Mouse (Mus musculus): Measurements from ENCODE around the gene Cep112.
A peak's percentile ranks its signal among the peaks of the same experiment; 100 is the strongest.
"Not testable (repeated sequence)": the region's sequence is repeated elsewhere in the genome, so short reads cannot be mapped to it uniquely, and the experiment has no call there.

Gene Cep112

DNA sequence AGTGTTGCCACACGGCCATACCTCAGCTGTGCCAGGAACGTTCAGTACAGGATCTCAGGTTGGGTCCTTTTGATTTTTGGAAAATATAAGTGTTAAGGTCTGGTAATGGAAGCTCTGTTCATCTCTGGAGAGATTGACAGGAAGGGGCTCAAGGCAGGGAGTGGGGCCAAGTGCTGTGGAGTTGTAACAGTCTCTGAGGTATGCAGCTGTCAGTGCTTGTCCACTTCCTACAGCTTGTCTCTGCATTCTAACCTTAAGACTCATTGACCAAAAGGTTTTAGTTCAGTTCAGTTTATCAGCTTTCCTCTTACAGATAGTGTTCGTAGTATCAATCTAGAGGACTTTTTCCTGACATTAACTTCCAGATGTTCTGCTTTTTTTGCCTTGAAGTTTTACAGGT, 384.6 kb downstream of the Cep112 start:
- DNase-seq = no peak

DNA sequence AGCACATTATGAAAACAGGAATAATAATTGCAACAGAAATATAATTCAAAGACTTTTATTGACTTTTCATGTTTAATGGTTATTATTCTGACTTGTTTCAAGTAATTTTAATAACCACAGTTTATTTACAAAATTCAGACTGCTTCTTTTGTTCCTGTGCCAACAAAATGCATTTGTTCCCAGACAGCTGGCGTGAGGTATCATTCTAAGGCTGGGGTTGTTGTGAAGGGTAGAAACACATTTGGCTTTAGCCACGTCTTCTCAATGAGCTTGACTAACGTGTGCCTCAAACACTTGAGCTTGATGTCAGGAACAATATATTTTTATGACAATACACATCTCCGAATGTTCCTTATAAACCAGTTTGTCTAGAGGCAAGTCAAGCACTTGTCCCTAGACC, 396.8 kb downstream of the Cep112 start:
- DNase-seq = no peak

DNA sequence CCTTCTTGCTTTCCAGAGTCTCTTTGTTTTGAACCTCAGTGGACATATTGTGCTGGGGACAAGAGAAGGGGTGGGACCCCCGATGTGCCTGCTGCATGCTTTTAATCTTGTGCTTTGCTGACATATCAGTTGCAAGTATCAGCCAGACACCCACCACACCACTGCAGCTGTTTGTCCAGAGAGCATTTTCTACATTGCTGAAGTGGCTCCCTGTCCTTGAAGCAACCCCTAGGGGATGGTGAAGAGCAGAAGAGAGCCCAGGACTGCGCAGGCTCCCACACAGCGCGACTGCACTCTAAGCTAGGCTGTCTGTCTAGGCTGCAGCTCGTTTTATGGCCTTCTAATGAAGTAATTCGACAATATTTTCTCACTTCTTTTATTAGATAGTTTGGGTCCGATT, 397.3 kb downstream of the Cep112 start:
- DNase-seq = no peak

DNA sequence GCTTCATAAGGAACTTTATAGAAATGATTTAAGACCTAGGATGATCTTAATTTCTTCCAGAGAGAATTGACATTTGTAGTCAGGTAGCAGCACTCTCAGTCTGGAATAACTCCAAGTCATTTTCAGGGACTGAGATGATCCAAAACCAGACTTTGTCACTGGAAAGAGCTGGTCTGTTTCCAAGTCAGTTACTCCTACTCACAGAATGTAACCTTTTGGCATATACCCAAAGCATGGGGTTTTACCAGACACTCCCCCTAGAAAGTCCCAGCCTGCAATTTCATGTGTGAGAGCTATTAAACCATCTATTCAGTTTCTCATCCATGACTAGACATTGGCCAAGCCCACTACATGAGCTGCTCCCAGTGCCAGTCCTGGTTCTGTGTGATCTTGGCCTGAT, 402.3 kb downstream of the Cep112 start:
- peak; percentile 2 for DNase-seq

DNA sequence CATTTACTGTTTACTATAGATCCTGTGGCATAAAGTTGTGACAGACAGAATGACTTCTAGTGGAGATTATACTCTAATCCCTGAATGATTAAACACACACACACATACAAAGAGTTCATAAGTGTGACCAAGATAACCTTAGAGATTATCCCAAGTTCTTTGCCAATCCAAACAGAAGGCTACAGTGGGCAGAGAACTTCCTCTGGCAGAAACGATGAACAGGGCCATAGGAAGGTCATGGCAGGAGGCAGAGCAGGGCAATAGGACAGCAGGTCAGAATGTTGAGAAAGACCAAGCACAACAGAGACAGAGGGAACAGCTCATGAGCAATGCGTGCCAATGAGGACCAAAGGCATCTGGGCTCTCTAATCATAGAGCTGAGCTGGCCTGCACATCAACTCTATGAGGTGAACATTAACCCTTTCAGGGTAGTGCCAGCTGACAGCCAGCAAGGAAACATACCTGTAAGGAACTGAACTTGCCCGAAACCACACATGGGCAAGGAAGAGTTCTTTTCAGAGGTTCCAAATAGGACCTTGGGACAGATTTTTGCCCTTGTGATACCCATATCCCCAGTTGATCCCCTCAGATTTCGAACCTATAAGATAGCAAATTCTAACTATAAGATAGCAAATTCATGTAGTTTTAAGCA, 403.5 kb downstream of the Cep112 start:
- DNase-seq = no peak

DNA sequence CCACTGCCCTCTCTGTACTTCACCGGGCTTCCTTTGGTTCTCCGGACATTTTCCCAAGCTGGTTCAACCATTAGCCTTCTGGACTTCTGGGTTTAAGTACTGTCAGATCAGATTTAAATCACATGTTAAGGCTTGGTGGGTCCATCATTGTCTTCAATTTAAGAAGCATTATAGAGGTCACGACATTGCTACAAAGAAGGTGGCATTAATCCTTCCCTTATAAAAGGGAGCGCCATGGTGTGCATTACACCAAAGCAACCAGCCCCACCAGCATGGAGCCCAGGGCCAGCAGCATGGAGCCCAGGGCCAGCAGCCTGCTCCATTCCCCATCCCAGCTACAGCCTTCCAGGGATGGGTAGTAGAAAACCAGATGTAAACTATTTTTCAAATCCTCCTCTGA, 411.7 kb downstream of the Cep112 start:
- DNase-seq = no peak

DNA sequence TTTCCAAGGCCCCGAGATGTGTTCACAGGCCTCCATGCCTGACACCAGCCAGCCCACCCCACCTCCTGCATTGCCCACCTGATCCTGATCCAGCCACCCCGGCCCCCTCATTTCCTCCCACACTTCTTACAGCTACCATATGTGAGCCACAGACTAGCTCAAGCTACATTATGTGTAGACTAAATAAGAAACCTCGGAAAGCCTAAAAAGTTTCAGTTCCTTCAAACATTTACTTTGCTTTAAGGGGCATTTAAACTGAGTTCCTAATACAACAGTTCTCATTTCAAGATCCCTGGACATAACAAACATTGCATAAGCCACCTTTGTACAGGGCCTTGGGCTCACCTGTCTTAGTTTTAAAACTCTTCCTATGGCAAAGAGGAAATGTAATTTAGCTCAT, 415.2 kb downstream of the Cep112 start:
- no peak for DNase-seq

DNA sequence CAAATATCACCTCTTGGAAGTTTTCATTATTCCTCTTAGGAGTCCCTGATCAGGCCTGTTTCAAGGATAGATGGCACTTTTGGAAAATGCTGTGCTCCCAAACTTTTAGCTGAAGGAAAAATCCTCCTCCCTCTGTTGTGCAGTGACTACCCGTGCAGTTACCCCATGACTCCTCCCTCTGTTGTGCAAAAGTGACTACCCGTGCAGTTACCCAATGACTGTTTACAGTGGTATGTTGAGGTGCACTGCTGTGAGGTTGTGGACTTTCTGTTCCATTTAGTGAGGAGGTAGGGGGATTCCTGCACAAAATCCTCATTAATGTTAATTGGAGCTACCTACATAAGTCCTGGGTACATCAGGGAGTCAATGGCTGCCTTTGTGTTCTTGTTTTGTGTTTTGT, 417.8 kb downstream of the Cep112 start:
- DNase-seq = no peak

DNA sequence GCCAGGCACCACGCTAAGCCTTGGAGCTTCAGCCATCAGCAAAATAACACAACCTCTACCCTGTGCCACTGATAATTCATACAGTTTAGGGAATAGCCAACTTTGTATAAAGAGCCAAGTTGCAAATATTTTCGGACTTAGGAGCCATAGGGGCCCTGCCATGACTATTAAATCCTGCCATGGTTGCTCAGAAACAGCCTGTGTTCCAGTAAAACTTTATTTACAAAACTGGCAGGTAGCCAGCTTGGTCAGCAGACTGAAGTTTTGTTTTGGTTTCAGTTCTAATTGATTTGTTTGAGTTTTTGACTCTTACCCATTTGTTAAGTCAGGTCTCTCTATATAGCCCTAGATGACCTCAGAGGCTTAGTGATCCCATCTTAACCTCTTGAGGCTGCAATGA, 421.0 kb downstream of the Cep112 start:
- no peak for DNase-seq

DNA sequence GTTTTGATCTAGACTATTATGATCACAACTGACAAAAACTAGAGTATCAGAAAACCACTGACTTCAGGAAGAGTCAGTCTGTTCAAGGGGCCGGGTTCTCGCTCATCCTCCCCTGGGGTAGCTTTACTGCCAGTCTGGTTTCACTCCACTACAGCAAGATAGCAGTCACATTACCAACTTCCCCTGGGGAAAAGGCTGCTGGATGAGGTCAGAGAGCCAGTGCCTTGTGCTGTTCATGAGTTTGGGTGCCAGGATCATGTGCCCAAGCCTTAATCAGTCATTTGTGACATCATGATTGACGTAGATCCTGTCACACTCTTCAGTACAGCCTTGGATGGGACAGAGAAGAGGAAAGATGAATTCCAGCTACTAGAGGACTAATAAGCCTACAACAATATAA, 421.5 kb downstream of the Cep112 start:
- DNase-seq = no peak

DNA sequence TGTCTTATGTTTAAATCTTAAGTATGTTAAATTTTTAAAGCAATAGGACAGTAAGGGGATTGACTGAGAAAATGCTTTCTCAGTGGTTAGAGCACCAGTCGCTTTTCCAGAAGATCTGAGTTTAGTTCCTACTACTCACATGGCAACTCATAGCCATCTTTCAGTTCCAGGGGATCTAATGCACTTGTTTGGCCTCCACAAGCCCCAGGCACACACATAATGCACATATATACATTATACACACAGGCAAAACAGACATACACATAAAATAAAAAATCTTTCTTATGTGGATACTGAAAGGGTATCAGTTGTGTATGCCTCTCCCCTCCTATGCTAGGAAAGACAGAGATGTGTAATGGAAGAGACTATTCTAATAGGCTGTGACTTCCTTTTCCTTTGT, 426.8 kb downstream of the Cep112 start:
- DNase-seq = no peak

DNA sequence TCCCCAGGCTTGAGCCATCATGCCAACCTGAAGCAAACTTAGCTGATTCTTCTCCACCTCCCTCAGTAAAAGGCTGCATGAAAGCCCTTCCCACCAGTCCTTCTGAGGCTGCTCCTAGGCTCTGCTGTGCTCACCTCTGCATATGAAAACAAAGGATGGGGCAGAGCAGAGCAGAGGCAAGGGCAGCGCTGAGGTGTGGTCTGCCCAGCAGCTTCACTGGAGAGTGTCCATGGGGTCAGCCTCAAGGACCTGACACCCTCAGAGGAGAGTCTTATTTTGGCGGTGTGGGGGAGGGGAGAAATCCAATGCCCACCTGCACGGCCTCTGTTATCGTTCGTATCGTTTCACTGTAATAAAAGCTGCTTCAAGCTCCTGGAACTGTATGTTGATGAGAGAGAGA, 432.3 kb downstream of the Cep112 start:
- no peak for DNase-seq

DNA sequence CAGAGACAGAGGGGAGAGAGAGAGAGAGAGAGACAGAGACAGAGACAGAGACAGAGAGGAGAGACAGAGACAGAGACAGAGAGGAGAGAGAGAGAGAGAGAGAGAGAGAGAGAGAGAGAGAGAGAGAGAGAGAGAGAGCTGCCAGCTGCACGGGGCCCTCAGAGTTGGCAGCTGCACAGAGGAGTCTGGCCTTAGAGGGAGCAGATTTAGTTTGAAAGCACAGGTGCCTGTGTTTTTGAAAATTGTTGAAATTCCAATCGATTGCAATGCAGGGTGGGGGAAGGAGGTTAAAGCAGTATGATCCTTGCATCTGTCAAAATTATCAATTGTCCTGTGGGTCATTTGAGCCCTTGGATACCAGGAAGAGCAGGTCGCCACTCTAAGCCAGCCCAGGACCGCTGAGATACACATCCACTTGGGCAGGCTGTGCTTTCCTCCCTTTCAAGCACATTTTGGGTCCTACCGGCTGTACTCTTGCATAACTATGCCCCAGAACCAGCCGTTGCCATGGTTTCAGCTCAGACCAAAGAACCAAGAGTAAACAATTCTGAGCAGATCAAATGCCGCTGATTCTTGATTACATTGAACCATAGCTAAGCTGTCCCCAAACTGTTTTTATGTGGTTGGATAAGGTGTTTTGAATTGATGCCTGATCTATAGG, 432.8 kb downstream of the Cep112 start:
- DNase-seq = peak; percentile 10

DNA sequence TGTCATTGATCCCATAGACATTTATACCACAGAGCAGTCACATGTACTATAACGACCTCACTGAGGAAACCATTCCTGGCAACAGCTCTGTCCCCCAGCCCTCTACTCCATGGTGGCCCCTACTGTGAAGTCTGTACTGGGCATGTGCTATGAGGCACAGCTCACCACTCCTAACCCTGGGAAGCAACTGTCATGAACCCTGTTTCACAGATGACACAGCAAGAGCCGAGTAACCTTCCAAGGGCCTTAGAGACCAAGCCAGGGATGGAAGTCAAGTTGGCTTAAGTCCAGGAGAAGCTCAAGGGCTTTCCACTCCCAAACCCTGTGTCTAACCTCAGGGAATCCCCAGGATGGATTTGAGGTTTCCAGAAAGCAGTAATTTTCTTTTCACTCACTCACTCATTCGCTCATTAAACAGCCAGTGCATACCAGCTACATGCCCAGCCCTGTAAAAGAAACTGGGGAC, 433.4 kb downstream of the Cep112 start:
- DNase-seq = peak; percentile 4

DNA sequence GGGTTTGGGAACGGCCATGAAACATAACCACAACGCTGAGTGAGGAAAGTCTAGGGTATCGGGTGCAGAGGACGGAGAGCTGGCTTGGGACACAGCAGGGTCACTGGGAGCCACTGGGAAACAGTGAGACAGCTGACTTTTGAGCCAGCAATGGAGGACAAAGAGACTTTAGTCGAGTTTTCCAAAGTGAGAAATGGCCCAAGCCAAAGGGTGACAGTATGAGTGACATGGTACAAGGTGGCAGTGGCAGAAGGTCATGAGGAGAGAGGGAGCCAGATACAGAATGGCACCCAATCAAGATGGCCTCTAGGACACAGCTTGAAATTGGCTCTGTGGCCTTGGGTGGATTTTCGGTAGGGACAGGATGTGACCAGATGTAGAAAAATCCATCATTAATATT, 433.9 kb downstream of the Cep112 start:
- no peak for DNase-seq

DNA sequence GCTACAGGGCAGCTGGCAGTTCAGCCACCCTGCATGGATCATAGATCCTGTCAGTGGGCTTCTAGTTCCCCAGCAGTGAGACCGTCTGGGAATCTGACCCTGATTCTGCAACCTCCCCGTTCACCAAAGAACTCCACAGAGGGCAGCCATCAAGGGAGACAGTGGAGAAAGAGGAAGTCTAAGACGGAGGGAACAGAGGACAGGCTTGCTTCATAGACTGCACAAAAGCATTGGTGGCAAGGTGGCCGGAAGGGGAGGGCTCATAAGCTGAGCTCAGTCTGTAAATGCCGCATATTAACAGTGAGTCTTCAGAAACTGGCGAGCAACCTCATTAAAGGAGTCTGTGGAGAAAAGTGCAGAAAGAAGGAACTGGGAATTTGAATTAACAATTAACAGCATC, 437.4 kb downstream of the Cep112 start:
- DNase-seq = no peak

DNA sequence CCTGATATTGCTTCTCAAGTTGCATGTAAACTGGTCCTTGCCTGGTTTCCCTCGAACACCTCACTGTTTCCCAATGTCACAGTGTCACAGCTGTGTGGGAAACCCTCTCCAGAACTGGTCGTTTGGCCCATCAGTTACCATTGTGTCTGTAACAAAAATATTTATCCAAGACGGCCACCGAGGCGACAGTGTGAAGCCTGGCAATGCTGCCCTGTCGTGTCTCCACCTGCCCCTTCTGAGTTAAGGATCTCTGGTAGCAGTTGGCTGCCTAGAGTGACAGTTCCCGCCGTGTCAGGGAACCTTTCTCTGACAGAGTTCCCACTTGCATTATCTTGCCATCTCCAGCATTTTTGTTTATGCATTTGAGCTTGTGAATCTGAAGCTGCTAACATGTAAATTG, 440.8 kb downstream of the Cep112 start:
- DNase-seq = no peak

DNA sequence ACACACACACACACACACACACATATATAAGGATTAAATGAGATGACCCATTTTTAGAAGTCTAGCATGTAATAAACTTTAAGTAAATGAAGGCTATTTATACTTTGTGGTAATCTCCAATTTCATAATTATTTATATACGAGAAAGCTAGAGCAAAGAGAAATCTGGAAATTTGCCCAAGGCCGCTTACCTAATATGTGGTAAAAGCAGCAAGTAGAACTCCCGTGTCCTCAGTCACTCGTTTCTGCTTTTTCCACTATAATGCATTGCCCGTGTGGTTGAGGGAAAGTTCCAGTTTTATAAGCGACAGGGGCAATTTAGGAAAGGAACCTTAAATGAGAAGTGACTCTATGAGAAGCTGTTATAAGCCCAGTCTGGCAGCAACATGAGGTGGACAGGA, 442.5 kb downstream of the Cep112 start:
- DNase-seq = no peak

DNA sequence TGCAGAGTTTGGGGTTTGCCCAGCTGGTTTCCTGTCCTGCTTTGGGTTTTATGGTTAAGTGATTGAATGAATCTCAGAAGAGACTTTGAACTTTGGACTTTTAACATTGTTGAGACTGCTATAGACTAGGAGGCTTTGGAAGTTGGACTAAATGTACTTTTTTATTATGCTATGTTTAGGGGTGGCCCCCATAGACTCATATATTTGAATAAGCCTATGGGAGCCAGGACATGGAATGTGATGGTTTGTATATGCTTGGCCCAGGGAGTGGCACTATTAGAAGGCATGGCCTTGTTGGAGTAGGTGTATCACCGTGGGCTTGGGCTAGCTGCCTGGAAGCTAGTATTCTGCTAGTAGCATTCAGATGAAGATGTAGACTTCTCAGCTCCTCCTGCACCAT, 446.3 kb downstream of the Cep112 start:
- not testable (repeated sequence) for DNase-seq

DNA sequence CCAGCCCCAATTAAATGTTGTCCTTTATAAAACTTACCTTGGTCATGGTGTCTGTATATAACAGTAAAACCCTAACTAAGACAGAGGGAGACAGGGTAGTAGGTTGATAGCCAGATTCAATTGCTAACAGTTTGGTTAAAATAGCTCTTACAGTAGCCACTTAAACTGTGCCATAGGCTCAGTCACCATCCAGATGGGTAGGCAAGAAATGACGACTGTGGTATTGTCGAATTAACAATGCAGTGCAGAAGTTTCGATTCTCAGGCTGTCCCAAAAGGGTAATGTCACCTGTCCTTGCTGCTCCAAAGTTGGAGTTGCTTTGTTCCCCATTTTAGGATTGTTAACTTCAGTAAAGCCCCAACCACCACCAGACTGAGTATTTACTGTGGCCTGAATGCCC, 446.8 kb downstream of the Cep112 start:
- no peak for DNase-seq

DNA sequence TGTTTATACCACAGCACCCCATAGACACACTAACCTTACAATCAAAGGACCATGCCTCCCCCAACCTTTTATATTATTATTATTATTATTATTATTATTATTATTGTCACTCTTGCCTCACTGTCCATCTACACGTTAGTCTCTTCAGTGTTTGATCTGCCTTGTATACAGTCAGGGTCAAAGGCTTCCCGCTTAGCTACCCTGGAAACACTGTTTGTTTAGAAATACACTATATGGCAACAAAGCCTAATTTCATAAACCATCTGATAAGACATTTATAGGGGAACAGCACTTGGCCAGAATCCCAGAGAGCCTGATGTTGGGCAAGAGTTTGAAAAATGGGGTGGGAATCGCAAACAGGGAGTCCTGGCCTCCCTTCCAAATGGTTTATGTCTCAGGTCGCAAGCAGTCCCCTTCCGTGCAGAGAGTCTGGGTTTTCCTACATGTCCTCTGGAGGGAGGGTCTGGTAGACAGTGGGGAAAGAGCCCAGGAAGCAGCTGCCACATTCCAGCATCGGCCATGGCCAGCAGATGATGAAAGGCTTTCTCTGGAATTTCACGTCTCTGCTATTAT, 451.7 kb downstream of the Cep112 start:
- no peak for DNase-seq

DNA sequence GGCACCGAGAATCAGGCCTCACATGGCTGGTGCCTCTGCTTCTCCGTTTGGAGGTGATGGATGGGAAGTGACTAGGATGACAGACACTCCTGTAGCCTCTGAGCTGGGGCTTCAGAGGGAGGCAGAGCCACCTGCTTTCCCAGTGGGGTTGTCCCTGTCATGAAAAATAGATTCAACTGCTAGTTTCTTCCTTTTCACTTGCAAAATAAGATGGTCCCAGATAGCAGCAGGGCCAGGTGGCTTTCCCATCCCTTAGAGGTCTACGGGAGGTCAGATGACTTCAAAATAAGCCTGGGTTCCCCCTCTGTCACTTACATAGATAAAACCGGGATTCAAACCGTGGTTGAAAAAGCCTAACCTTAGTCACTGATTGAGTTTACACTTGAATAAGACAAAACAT, 452.5 kb downstream of the Cep112 start:
- no peak for DNase-seq

DNA sequence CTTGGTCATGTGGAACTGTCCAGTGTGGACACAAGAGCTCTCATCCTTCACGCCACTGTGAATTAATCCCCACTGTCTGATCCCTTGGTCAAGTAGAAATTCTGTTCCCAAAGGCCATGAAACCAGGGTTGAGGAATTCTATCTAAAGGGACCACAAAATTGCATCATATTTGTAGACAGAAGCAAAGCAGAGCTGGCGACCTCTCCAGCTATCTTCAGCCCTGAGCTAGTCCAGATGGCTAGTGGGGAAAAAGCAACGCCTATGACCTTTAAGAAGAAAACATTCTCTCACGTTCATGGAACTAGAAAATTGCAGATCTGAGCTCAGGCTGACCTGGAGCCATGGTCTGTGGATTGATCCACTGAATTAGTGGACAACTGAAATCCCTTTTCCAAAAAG, 455.6 kb downstream of the Cep112 start:
- DNase-seq = no peak

DNA sequence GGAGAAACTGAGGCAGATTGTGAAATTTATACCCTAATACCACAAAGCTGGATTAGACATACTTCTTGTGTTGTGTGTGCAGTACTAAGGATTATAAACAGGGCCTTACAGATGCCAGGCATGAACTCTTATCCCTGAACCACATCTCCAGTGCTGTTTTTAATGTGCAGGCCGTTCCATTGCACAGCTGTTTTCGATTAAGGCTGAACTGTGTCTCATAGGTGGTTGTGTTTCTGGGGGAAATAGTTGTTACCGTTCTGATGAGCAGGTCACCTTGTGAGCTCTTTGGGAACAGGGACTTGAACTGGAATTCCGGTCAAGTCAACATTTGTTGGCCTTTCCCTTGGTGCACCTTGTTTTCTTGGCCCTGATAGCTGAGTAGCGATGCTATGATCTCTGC, 456.7 kb downstream of the Cep112 start:
- DNase-seq = no peak

Data from cerebellum, adult 11-12 months (tissue).